Mouse (Mus musculus): Measurements from ENCODE around the gene Nit1. TPM values are rescaled to one million over a fixed set of nuclear protein-coding genes. Genes with fewer than 3 reads are reported as not detected.

The Nit1 gene
- total RNA-seq, 2 experiments from 2014 or later: 68.9 to 71.0 TPM

DNA sequence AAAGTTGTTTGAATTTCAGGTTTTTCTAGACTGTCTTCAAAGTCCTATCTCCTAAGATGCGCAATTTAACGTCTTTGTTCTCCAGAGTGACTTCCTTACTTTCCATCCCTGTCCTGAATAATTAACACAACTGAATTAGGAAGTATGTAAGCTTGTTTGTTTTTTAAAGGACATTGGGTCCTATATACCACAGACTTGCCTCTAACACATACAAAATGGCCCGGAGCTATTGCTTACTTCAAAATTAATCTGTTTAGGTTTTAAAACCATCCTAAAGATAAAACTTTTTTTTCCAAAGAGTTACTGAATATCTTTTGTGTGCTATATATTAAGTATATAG is 50.4 kb downstream of the Nit1 start:
- DNase-seq (ENCODE audit: low spot score in 2 of 2): no peak

GRCm38 (mm10) chr1:171294298-171295062 is 51.0 kb downstream of the Nit1 start, which contains the start of gene Ufc1:
Gene Ufc1 (minus strand): TSS chr1:171295024.
- DNase-seq (ENCODE audit: low spot score in 2 of 2): peak; percentile 69 to 81

DNA sequence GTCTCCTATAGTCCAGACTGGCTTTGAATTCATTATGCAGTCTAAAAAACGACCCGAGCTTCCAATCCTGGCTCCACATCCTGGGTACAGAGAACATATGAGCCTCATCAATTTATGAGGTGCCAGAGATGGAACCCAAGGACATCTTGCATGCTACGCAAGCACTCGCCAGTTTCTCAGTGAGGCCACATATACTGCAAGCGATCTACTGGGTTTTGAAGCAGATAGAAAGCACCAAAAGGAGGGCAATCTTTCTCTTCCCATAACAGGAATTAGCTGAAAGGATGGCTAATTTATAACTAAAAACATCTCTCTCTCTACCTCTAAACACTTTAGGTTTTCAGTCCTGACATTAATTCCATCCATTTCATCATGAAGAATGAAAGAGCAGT is 51.5 kb downstream of the Nit1 start:
- DNase-seq (ENCODE audit: low spot score in 2 of 2): no peak

DNA sequence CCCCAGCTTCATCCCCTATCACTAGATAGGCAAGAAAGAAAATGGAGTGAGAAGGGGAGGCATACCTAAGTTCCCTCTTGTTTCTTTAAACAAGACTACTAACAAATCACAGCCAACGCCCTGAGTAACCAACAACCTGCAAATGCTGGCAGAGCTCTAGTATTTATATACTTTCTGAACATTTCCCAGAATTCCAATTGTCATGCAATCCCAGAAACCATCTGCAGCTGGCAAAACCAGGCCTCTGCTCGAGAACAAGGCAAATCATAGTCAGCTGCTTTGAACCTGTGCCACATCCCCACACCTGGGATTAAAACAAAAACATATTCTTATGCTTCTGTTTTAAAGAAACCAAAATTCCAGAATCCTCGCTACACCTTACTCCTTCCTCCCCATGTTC is 52.1 kb downstream of the Nit1 start:
- DNase-seq (ENCODE audit: low spot score in 2 of 2): no peak

- no peak for DNase-seq (ENCODE audit: low spot score in 2 of 2)
Measured at GRCm38 (mm10) chr1:171288328-171288727, 57.1 kb downstream of the Nit1 start.

Other genes with a start within 250 kb of the Nit1 start
- 1 to 10 TPM; 3.0 to 4.2 TPM for gene Cfap126, start 231.7 kb downstream of the Nit1 start, total RNA-seq (2021)
- gene Sdhc, start 195.0 kb downstream of the Nit1 start, total RNA-seq (2021): 100 to 1,000 TPM; 450 to 629 TPM
- 1 to 10 TPM in 1 of 2 experiments, under 1 TPM in 1; 0.73 to 1.2 TPM for gene Mpz, start 194.9 kb downstream of the Nit1 start, total RNA-seq (2021)
- 10 to 100 TPM; 51.7 to 52.5 TPM for gene Pcp4l1, start 149.4 kb downstream of the Nit1 start, total RNA-seq (2021)
- gene Nr1i3, start 131.7 kb downstream of the Nit1 start, total RNA-seq (2021): not detected
- gene Tomm40l, start 123.1 kb downstream of the Nit1 start, total RNA-seq (2021): 10 to 100 TPM; 47.7 to 67.0 TPM
- 1 to 10 TPM; 4.2 to 4.6 TPM for gene Apoa2, start 120.6 kb downstream of the Nit1 start, total RNA-seq (2021)
- 10 to 100 TPM; 23.2 to 46.7 TPM for gene Fcer1g, start 111.3 kb downstream of the Nit1 start, total RNA-seq (2021)
- gene Adamts4, start 95.2 kb downstream of the Nit1 start, total RNA-seq (2021): 1 to 10 TPM; 1.5 to 3.8 TPM
- 1,000 to 10,000 TPM in 1 of 2 experiments, 100 to 1,000 TPM in 1; 683 to 1,034 TPM for gene Ndufs2, start 94.3 kb downstream of the Nit1 start, total RNA-seq (2021)
- gene B4galt3, start 75.3 kb downstream of the Nit1 start, total RNA-seq (2021): 10 to 100 TPM; 30.5 to 37.8 TPM
- 10 to 100 TPM; 39.4 to 43.1 TPM for gene Ppox, start 64.5 kb downstream of the Nit1 start, total RNA-seq (2021)
- gene Usp21, start 57.7 kb downstream of the Nit1 start, total RNA-seq (2021): 10 to 100 TPM; 38.5 to 41.8 TPM
- gene Ufc1, start 50.6 kb downstream of the Nit1 start, total RNA-seq (2021): 100 to 1,000 TPM; 147 to 168 TPM
- gene Dedd, start 16.5 kb downstream of the Nit1 start, total RNA-seq (2021): 10 to 100 TPM; 38.1 to 38.3 TPM
- gene Pfdn2, start within 50 bp of the Nit1 start, total RNA-seq (2021): 100 to 1,000 TPM; 137 to 168 TPM
- 1 to 10 TPM; 1.3 to 2.4 TPM for gene Klhdc9, start 15.2 kb upstream of the Nit1 start, total RNA-seq (2021)
- under 1 TPM; 0.20 to 0.45 TPM for gene Nectin4, start 24.5 kb upstream of the Nit1 start, total RNA-seq (2021)
- gene Arhgap30, start 43.3 kb upstream of the Nit1 start, total RNA-seq (2021): 1 to 10 TPM; 3.6 to 6.8 TPM
- gene Usf1, start 65.7 kb upstream of the Nit1 start, total RNA-seq (2021): 10 to 100 TPM; 51.7 to 53.5 TPM
- 1 to 10 TPM; 3.1 to 4.0 TPM for gene Tstd1, start 73.2 kb upstream of the Nit1 start, total RNA-seq (2021)
- gene F11r, start 91.9 kb upstream of the Nit1 start, total RNA-seq (2021): 10 to 100 TPM; 29.3 to 36.4 TPM
- 1 to 10 TPM; 5.7 to 6.5 TPM for gene Alyref2, start 157.8 kb upstream of the Nit1 start, total RNA-seq (2021)
- not detected for gene Itln1, start 189.6 kb upstream of the Nit1 start, total RNA-seq (2021)
- gene Cd244a, start 213.5 kb upstream of the Nit1 start, total RNA-seq (2021): under 1 TPM; 0.50 to 0.80 TPM